Mouse (Mus musculus): ENCODE data around the gene Uchl4. TPM values are rescaled to one million over a fixed set of nuclear protein-coding genes. Genes with fewer than 3 reads are reported as not detected.

Uchl4 gene
- polyA plus RNA-seq, 1 experiment from 2014 or later = 2.7 TPM

GRCm38 (mm10) chr9:64231674-64232073 lies 3.3 kb upstream of the Uchl4 start:
- no peaks in the 10 kb centered on the region for H3K27me3 ChIP-seq (replicated peaks)
- ATAC-seq (ENCODE audit: insufficient number of reproducible peaks, low FRiP score) = no peak
- no peak overlapping the region for H3K4me3 ChIP-seq
- no peak overlapping the region for H3K4me2 ChIP-seq
- 0 out of 2 replicates have a peak, but pooled peaks cover 7% of the 10 kb centered on the region for H3K36me3 ChIP-seq
- no peak overlapping the region for H3K9ac ChIP-seq
- H3K4me1 ChIP-seq (replicated peaks) = peaks cover 38% of the 10 kb centered on the region
- 0 out of 2 replicates have a peak overlapping the region, but pooled peaks have one; percentile 4 for H3K27ac ChIP-seq (ENCODE audit: poor library complexity, severe bottlenecking)
- WGBS = 78% methylated on average over 3 of the region's 3 CpGs
- no peaks in the 10 kb centered on the region for H3K9me3 ChIP-seq (replicated peaks)

DNA sequence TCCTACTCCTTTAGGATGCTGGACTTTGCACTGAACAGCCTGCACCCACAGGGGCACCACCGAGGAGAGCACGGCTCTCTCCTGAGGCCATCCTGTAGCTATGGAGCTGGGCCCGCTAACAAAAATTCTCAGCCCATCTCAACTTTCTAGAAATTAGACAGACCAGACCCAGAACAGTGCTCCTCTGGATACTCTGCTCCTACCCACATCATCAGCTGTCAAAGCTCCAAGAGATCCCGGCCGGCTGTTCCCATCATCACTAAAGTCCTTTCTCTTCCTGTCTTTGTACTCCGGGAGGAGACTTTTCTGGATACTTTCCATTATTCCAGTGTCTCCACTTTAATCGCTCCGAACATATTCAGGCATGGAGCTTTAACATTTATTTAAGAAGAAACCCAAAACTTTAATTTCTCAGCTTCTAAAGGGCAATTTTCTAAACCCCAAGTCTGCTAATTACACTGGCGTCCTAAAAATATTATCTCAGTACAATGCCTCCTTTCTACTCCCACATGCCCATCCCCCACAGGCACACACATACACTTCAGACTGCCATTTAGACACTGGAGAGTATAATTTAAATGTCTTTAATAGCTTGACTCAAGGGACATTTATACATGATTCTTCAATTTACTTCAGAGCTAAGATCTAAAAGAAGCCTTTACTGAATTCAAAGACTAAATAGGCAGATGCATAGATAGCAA lies 2.6 kb upstream of the Uchl4 start:
- Histone ChIP-seq H3K27ac (ENCODE audit: poor library complexity, severe bottlenecking) (0 out of 2 replicates have a peak overlapping the region, but pooled peaks have one; percentile 4), H3K4me1 (replicated peaks) (peaks cover 33% of the 10 kb centered on the region), H3K27me3 (replicated peaks) (no peaks in the 10 kb centered on the region), H3K4me3 (no peak overlapping the region), H3K4me2 (no peak overlapping the region), H3K9me3 (replicated peaks) (no peaks in the 10 kb centered on the region), H3K36me3 (0 out of 2 replicates have a peak, but pooled peaks cover 7% of the 10 kb centered on the region), H3K9ac (0 out of 2 replicates have a peak overlapping the region, but pooled peaks have one; percentile 48)
- WGBS = 57% methylated on average over 9 of the region's 9 CpGs
- no peak for ATAC-seq (ENCODE audit: insufficient number of reproducible peaks, low FRiP score)

DNA sequence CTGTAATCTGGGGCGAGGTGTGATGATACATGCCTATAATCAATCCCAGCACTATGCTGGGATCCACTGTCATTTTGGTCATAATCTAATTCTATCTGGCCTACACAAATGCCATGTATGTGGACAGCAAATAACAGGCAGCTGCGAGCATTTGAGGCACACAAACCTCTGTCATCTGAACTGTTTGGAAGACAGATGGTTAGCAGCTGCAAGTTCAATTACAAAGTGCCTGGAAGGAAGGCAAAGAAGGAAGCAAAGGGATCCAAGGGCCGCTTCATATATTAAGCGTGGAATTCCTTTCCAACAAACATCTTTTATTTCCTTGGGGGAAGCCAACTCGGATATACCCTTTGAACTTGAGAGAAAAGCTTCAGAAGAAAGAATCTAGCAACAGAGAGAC lies 1.3 kb upstream of the Uchl4 start:
- ATAC-seq (ENCODE audit: insufficient number of reproducible peaks, low FRiP score) = no peak
- 81% methylated on average over 5 of the region's 5 CpGs for WGBS

GRCm38 (mm10) chr9:64236056-64236455 lies 1.1 kb downstream of the Uchl4 start:
- Histone ChIP-seq H3K4me1 (replicated peaks) (peaks cover 28% of the 10 kb centered on the region), H3K4me3 (no peak overlapping the region), H3K27me3 (replicated peaks) (no peaks in the 10 kb centered on the region), H3K27ac (ENCODE audit: poor library complexity, severe bottlenecking) (no peak overlapping the region), H3K4me2 (no peak overlapping the region), H3K36me3 (0 out of 2 replicates have a peak, but pooled peaks cover 7% of the 10 kb centered on the region), H3K9me3 (replicated peaks) (no peaks in the 10 kb centered on the region), H3K9ac (no peak overlapping the region)
- no peak for ATAC-seq (ENCODE audit: insufficient number of reproducible peaks, low FRiP score)
- 93% methylated on average over 7 of the region's 7 CpGs for WGBS

More for the DNA sequence above, 1.3 kb upstream of the Uchl4 start:
- H3K4me3 ChIP-seq = no peak overlapping the region
- no peak overlapping the region for H3K4me2 ChIP-seq
- H3K9me3 ChIP-seq (replicated peaks) = no peaks in the 10 kb centered on the region
- no peak overlapping the region for H3K9ac ChIP-seq
- H3K27ac ChIP-seq (ENCODE audit: poor library complexity, severe bottlenecking) = no peak overlapping the region
- 0 out of 2 replicates have a peak, but pooled peaks cover 7% of the 10 kb centered on the region for H3K36me3 ChIP-seq
- H3K4me1 ChIP-seq (replicated peaks) = peaks cover 27% of the 10 kb centered on the region
- no peaks in the 10 kb centered on the region for H3K27me3 ChIP-seq (replicated peaks)

DNA sequence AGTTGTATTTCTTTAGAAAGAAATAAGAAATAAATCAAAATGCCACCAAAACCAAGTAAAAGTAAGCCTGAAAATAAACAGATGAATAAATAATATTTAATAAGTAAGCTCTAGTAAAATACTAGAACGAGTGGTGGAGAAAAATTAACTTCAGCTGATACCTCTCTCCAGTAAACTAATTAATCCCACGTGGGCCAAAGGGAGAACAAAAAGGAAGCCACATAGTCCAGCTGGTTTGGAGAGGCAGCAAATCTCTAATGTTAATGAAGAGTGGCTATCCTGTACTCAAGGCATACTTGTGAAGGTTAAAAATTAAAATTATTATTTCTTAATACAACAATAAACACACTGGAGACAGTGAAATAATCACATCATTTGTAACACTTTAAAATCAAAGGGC lies 5.1 kb downstream of the Uchl4 start:
- no peaks in the 10 kb centered on the region for H3K27me3 ChIP-seq (replicated peaks)
- peak overlapping the region; percentile 63; the same call in 1 of the 2 replicates for H3K27ac ChIP-seq (ENCODE audit: poor library complexity, severe bottlenecking)
- no peaks in the 10 kb centered on the region for H3K9me3 ChIP-seq (replicated peaks)
- H3K36me3 ChIP-seq = peaks cover 6% of the 10 kb centered on the region; the same call in 1 of the 2 replicates
- H3K4me3 ChIP-seq = peak overlapping the region; percentile 17
- H3K9ac ChIP-seq = no peak overlapping the region
- peak overlapping the region; percentile 58 for H3K4me2 ChIP-seq
- H3K4me1 ChIP-seq (replicated peaks) = peaks cover 17% of the 10 kb centered on the region
- WGBS = 60% methylated on average over 2 of the region's 2 CpGs
- no peak for ATAC-seq (ENCODE audit: insufficient number of reproducible peaks, low FRiP score)

DNA sequence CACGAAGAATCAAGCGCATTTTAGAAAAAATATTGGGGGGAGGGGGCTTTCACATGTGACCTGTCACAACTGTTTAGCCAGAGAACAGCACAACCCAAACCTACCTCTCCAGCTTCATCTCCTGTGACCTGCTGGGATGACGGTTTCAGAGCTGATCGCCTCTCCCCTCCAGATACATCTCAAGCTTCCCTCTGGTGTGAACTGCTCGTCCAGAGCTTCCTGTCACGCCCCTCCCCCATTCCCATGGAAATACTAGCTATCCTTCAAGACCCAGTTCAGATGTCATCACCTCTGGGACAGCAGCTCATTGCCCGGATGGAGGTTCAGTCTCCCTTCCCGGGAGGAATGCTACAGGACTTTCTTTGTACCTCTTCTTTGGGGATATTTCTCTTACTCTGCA lies 5.7 kb downstream of the Uchl4 start:
- H3K4me3 ChIP-seq = peak overlapping the region; percentile 17
- 15% methylated on average over 8 of the region's 8 CpGs for WGBS
- H3K9ac ChIP-seq = peak overlapping the region; percentile 37; the same call in 1 of the 2 replicates

DNA sequence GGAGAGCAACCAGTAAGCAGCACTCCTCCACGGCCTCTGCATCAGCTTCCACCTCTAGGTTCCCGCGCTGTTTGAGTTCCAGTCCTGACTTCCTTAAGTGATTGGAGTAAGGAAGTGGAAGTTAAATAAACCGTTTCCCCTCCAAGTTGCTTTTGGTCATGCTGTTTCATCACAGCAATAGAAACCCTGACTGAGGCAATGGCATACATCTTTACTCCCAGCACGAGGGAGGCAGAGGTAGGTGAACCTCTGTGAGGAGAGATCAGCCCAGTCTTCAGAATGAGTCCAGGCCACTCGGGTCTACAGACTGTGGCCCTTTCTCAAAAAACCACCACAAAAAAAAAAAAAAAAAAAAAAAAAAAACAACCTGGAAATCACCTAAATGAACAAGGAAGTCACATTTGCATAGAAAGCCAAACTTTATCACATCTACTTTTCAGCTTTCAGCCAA lies 7.4 kb downstream of the Uchl4 start:
- Histone ChIP-seq H3K27ac (ENCODE audit: poor library complexity, severe bottlenecking) (peak overlapping the region; percentile 48; the same call in 1 of the 2 replicates), H3K4me2 (no peak overlapping the region), H3K9me3 (replicated peaks) (no peaks in the 10 kb centered on the region), H3K36me3 (peaks cover 2% of the 10 kb centered on the region; the same call in 1 of the 2 replicates), H3K27me3 (replicated peaks) (no peaks in the 10 kb centered on the region), H3K4me1 (replicated peaks) (peaks cover 17% of the 10 kb centered on the region), H3K9ac (no peak overlapping the region), H3K4me3 (no peak overlapping the region)
- WGBS = 62% methylated on average over 6 of the region's 6 CpGs
- no peak for ATAC-seq (ENCODE audit: insufficient number of reproducible peaks, low FRiP score)

More for the DNA sequence above, 5.7 kb downstream of the Uchl4 start:
- ATAC-seq (ENCODE audit: insufficient number of reproducible peaks, low FRiP score) = peak; percentile 57; the same call in 1 of the 2 replicates
- Histone ChIP-seq H3K27me3 (replicated peaks) (no peaks in the 10 kb centered on the region), H3K4me1 (replicated peaks) (peaks cover 17% of the 10 kb centered on the region), H3K4me2 (peak overlapping the region; percentile 58), H3K9me3 (replicated peaks) (no peaks in the 10 kb centered on the region), H3K27ac (ENCODE audit: poor library complexity, severe bottlenecking) (peak overlapping the region; percentile 63), H3K36me3 (peaks cover 5% of the 10 kb centered on the region; the same call in 1 of the 2 replicates)

DNA sequence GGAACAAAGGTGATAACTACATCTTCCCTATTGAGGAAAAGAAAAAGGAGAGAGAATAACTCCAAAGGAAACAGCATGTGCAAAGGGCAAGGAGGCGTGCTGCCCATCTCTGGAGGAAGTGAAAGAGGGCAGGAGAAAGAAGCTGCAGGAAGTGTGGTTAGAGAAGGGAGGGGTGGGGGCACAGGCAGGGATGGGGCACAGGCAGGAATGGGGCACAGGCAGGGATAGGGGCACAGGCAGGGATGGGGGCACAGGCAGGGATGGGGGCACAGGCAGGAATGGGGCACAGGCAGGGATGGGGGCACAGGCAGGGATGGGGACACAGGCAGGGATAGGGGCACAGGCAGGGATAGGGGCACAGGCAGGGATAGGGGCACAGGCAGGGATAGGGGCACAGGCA lies 14.4 kb downstream of the Uchl4 start:
- Histone ChIP-seq H3K4me3 (no peak overlapping the region), H3K27me3 (replicated peaks) (no peaks in the 10 kb centered on the region), H3K4me2 (no peak overlapping the region), H3K27ac (ENCODE audit: poor library complexity, severe bottlenecking) (no peak overlapping the region), H3K9me3 (replicated peaks) (no peaks in the 10 kb centered on the region), H3K9ac (no peak overlapping the region), H3K4me1 (replicated peaks) (peaks cover 28% of the 10 kb centered on the region), H3K36me3 (peaks cover 2% of the 10 kb centered on the region; the same call in 1 of the 2 replicates)
- no peak for ATAC-seq (ENCODE audit: insufficient number of reproducible peaks, low FRiP score)
- 58% methylated on average over 1 of the region's 1 CpGs for WGBS

- Histone ChIP-seq H3K36me3 (peaks cover 2% of the 10 kb centered on the region; the same call in 1 of the 2 replicates), H3K27me3 (replicated peaks) (no peaks in the 10 kb centered on the region), H3K27ac (ENCODE audit: poor library complexity, severe bottlenecking) (no peak overlapping the region), H3K4me2 (no peak overlapping the region), H3K9me3 (replicated peaks) (no peaks in the 10 kb centered on the region), H3K4me1 (replicated peaks) (peaks cover 28% of the 10 kb centered on the region), H3K9ac (no peak overlapping the region), H3K4me3 (no peak overlapping the region)
- no peak for ATAC-seq (ENCODE audit: insufficient number of reproducible peaks, low FRiP score)
These were observed 15.2 kb downstream of the Uchl4 start for GRCm38 (mm10) chr9:64250111-64250730.

- Histone ChIP-seq H3K27me3 (replicated peaks) (no peaks in the 10 kb centered on the region), H3K4me2 (peak overlapping the region; percentile 73), H3K4me3 (peak overlapping the region; percentile 73), H3K27ac (ENCODE audit: poor library complexity, severe bottlenecking) (peak overlapping the region; percentile 86), H3K9me3 (replicated peaks) (no peaks in the 10 kb centered on the region), H3K36me3 (no peaks in the 10 kb centered on the region), H3K4me1 (replicated peaks) (peaks cover 28% of the 10 kb centered on the region), H3K9ac (peak overlapping the region; percentile 84)
- no peak for ATAC-seq (ENCODE audit: insufficient number of reproducible peaks, low FRiP score)
- 0% methylated on average over 16 of the region's 16 CpGs for WGBS
These were observed 17.6 kb downstream of the Uchl4 start for GRCm38 (mm10) chr9:64252591-64253020.
